In the genomic region with DNA sequence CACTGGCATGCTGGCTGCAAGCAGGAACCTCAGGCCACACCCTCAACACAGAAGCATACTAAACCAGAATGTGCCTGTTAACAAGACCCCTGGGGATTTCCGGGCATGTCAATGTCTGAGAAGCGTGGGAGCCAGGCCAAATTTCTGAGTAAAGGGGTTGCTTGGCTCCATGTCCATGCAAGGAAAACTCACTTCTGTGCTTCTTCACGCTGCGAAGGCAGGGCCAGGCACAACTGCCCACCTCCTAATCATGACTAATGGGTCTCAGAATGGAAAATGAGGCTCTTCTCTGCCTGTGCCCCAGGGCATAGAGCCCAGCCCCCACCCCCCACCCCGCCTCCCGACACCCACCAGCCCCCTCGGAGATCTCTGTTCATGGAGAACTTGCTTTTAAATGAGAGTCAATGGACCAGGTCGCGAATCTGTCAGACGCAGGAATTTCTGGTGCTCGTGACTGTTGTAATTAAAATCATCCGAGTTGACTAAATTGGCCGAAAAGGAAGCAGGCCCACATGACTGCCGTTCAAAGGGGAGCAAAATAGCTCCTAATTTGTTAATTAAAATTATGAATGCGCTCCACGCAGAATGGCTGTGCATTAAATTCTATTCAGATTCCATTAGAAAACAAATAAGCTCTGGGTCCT, we compare ENCODE assay signal across 18 mouse cellular contexts.
DNase-seq lines count a peak whose midpoint lies in the region; ATAC-seq lines count a peak whose summit lies in the region.
"Had no signal": no experiment of that assay in that cellular context is flagged by ENCODE, and none has a peak within 500 bp of the region (broad histone marks: within the 10 kb centered on the region; RNA-seq: fewer than 3 reads in every experiment).

No protein-coding gene starts in this region.

- H3K9me3 ChIP-seq in embryonic facial prominence, embryonic 13.5 days = no peaks in the 10 kb centered on the region
- H3K9me3 ChIP-seq in embryonic facial prominence, embryonic 10.5 days = no peaks in the 10 kb centered on the region
- H3K9me3 ChIP-seq in midbrain, embryonic 14.5 days (ENCODE audit: control insufficient read depth, low read length) = no peaks in the 10 kb centered on the region
- H3K9me3 ChIP-seq in midbrain, embryonic 10.5 days (replicated peaks) = no peaks in the 10 kb centered on the region
- no peaks in the 10 kb centered on the region for H3K9me3 ChIP-seq in hindbrain, embryonic 14.5 days (ENCODE audit: control insufficient read depth, low read length)
- no peaks in the 10 kb centered on the region for H3K9me3 ChIP-seq in neural tube, embryonic 15.5 days (replicated peaks)
- H3K9me3 ChIP-seq: intestine, embryonic 15.5 days; liver, embryonic 12.5 days; lung, embryonic 15.5 days had no signal

- no peak for ATAC-seq in embryonic facial prominence, embryonic 13.5 days (ENCODE audit: insufficient number of reproducible peaks, insufficient read depth, low FRiP score, low TSS enrichment, low read depth)
- no peak for ATAC-seq in midbrain, embryonic 14.5 days (ENCODE audit: low FRiP score, low TSS enrichment)
- peak; percentile 46; the same call in 1 of the 2 replicates for ATAC-seq in hindbrain, embryonic 14.5 days (ENCODE audit: low FRiP score)
- no peak for ATAC-seq in neural tube, embryonic 15.5 days (ENCODE audit: low FRiP score)
- ATAC-seq: intestine, embryonic 15.5 days; liver, embryonic 12.5 days; midbrain, embryonic 16.5 days had no signal

- H3K27me3 ChIP-seq in embryonic facial prominence, embryonic 13.5 days = peaks cover 24% of the 10 kb centered on the region
- peaks cover 60% of the 10 kb centered on the region for H3K27me3 ChIP-seq in embryonic facial prominence, embryonic 10.5 days (replicated peaks; ENCODE audit: low read depth, poor library complexity, severe bottlenecking)
- no peaks in the 10 kb centered on the region for H3K27me3 ChIP-seq in midbrain, embryonic 14.5 days (ENCODE audit: control insufficient read depth, insufficient read depth, low read length)
- peaks cover 69% of the 10 kb centered on the region for H3K27me3 ChIP-seq in midbrain, embryonic 10.5 days (ENCODE audit: low read depth, poor library complexity, severe bottlenecking)
- H3K27me3 ChIP-seq in hindbrain, embryonic 14.5 days (ENCODE audit: control insufficient read depth, insufficient read depth, low read length) = peaks cover 5% of the 10 kb centered on the region; the same call in 1 of the 2 replicates
- H3K27me3 ChIP-seq in neural tube, embryonic 15.5 days (replicated peaks) = no peaks in the 10 kb centered on the region
- H3K27me3 ChIP-seq: intestine, embryonic 15.5 days; liver, embryonic 12.5 days had no signal

- no peak overlapping the region for H3K4me3 ChIP-seq in embryonic facial prominence, embryonic 13.5 days
- no peak overlapping the region for H3K4me3 ChIP-seq in embryonic facial prominence, embryonic 10.5 days
- H3K4me3 ChIP-seq in midbrain, embryonic 14.5 days (replicated peaks; ENCODE audit: low read depth, low read length) = no peak overlapping the region
- H3K4me3 ChIP-seq in midbrain, embryonic 10.5 days = no peak overlapping the region
- no peak overlapping the region for H3K4me3 ChIP-seq in hindbrain, embryonic 14.5 days (replicated peaks; ENCODE audit: low read length)
- no peak overlapping the region for H3K4me3 ChIP-seq in neural tube, embryonic 15.5 days (replicated peaks)
- H3K4me3 ChIP-seq: intestine, embryonic 15.5 days; liver, embryonic 12.5 days; lung, embryonic 15.5 days had no signal

- 36% methylated on average over 16 of the region's 16 CpGs for WGBS in embryonic facial prominence, embryonic 13.5 days
- 45% methylated on average over 16 of the region's 16 CpGs for WGBS in embryonic facial prominence, embryonic 10.5 days
- WGBS in midbrain, embryonic 14.5 days = 45% methylated on average over 16 of the region's 16 CpGs
- WGBS in midbrain, embryonic 10.5 days = 71% methylated on average over 16 of the region's 16 CpGs
- 35% methylated on average over 16 of the region's 16 CpGs for WGBS in hindbrain, embryonic 14.5 days
- WGBS in neural tube, embryonic 15.5 days = 42% methylated on average over 16 of the region's 16 CpGs

- 0 out of 2 replicates have a peak overlapping the region, but pooled peaks have one; percentile 7 for H3K4me2 ChIP-seq in embryonic facial prominence, embryonic 13.5 days
- no peak overlapping the region for H3K4me2 ChIP-seq in midbrain, embryonic 14.5 days (ENCODE audit: low read length)
- H3K4me2 ChIP-seq in hindbrain, embryonic 14.5 days (replicated peaks) = peak overlapping the region; percentile 5; the same call in 1 of the 2 replicates
- H3K4me2 ChIP-seq in neural tube, embryonic 15.5 days = peak overlapping the region; percentile 17; the same call in 1 of the 2 replicates
- H3K4me2 ChIP-seq: intestine, embryonic 15.5 days; liver, embryonic 12.5 days; lung, embryonic 15.5 days had no signal

- H3K9ac ChIP-seq in embryonic facial prominence, embryonic 13.5 days = no peak overlapping the region
- no peak overlapping the region for H3K9ac ChIP-seq in midbrain, embryonic 14.5 days (replicated peaks; ENCODE audit: low read length)
- H3K9ac ChIP-seq in hindbrain, embryonic 14.5 days = no peak overlapping the region
- H3K9ac ChIP-seq in neural tube, embryonic 15.5 days (replicated peaks) = no peak overlapping the region
- H3K9ac ChIP-seq: intestine, embryonic 15.5 days; liver, embryonic 12.5 days; lung, embryonic 15.5 days had no signal

- no peak overlapping the region for H3K27ac ChIP-seq in embryonic facial prominence, embryonic 13.5 days
- no peak overlapping the region for H3K27ac ChIP-seq in embryonic facial prominence, embryonic 10.5 days (replicated peaks)
- no peak overlapping the region for H3K27ac ChIP-seq in midbrain, embryonic 14.5 days (replicated peaks; ENCODE audit: low read depth, low read length)
- H3K27ac ChIP-seq in midbrain, embryonic 10.5 days (replicated peaks) = no peak overlapping the region
- H3K27ac ChIP-seq in hindbrain, embryonic 14.5 days = no peak overlapping the region
- H3K27ac ChIP-seq in neural tube, embryonic 15.5 days (replicated peaks) = no peak overlapping the region
- H3K27ac ChIP-seq: intestine, embryonic 15.5 days; liver, embryonic 12.5 days; lung, embryonic 15.5 days had no signal

- peaks cover 7% of the 10 kb centered on the region; the same call in 1 of the 2 replicates for H3K4me1 ChIP-seq in embryonic facial prominence, embryonic 13.5 days
- peaks cover 9% of the 10 kb centered on the region; the same call in 1 of the 2 replicates for H3K4me1 ChIP-seq in embryonic facial prominence, embryonic 10.5 days
- no peaks in the 10 kb centered on the region for H3K4me1 ChIP-seq in midbrain, embryonic 14.5 days (ENCODE audit: control insufficient read depth, insufficient read depth, low read length)
- peaks cover 3% of the 10 kb centered on the region; the same call in 1 of the 2 replicates for H3K4me1 ChIP-seq in midbrain, embryonic 10.5 days
- no peaks in the 10 kb centered on the region for H3K4me1 ChIP-seq in hindbrain, embryonic 14.5 days (replicated peaks; ENCODE audit: control insufficient read depth, insufficient read depth, low read length)
- H3K4me1 ChIP-seq in neural tube, embryonic 15.5 days = 0 out of 2 replicates have a peak, but pooled peaks cover 4% of the 10 kb centered on the region
- H3K4me1 ChIP-seq: intestine, embryonic 15.5 days; liver, embryonic 12.5 days; lung, embryonic 15.5 days had no signal

- no peak for DNase-seq in embryonic facial prominence, embryonic 10.5 days (ENCODE audit: low spot score)
- peak; percentile 62 for DNase-seq in midbrain, embryonic 14.5 days
- no peak for DNase-seq in midbrain, embryonic 10.5 days (ENCODE audit: low spot score)
- peak; percentile 51 for DNase-seq in hindbrain, embryonic 14.5 days (ENCODE audit: low spot score)
- no peak for DNase-seq in right cerebral cortex, postnatal 10 days (ENCODE audit: low spot score in 2 of 2)
- DNase-seq in left cerebral cortex, adult 8-10 months (ENCODE audit: low spot score in 2 of 2) = no peak
- DNase-seq: adrenal gland, postnatal 10 days; cerebellum, adult 9-11 months; heart, postnatal 10 days; kidney, postnatal 14 days; layer of hippocampus, adult 9-11 months; right cerebral cortex, postnatal 14 days had no signal

- H3K36me3 ChIP-seq in embryonic facial prominence, embryonic 13.5 days = no peaks in the 10 kb centered on the region
- no peaks in the 10 kb centered on the region for H3K36me3 ChIP-seq in embryonic facial prominence, embryonic 10.5 days (replicated peaks)
- H3K36me3 ChIP-seq in midbrain, embryonic 14.5 days (ENCODE audit: control insufficient read depth, insufficient read depth, low read length) = no peaks in the 10 kb centered on the region
- no peaks in the 10 kb centered on the region for H3K36me3 ChIP-seq in midbrain, embryonic 10.5 days
- no peaks in the 10 kb centered on the region for H3K36me3 ChIP-seq in hindbrain, embryonic 14.5 days (replicated peaks; ENCODE audit: control insufficient read depth, insufficient read depth)
- no peaks in the 10 kb centered on the region for H3K36me3 ChIP-seq in neural tube, embryonic 15.5 days
- H3K36me3 ChIP-seq: intestine, embryonic 15.5 days; liver, embryonic 12.5 days; lung, embryonic 15.5 days had no signal

Comparison
In these comparisons a context has a peak if more than half of its experiments do, and no peak if none do; other contexts are left out.
1. DNase-seq: peak in midbrain, embryonic 14.5 days (single experiment) and hindbrain, embryonic 14.5 days (single experiment); none in embryonic facial prominence, embryonic 10.5 days (single experiment), midbrain, embryonic 10.5 days (single experiment), right cerebral cortex, postnatal 10 days (0 of 2) and left cerebral cortex, adult 8-10 months (0 of 2).